Mouse (Mus musculus): ENCODE results near the gene Timeless. TPM values are rescaled to one million over a fixed set of nuclear protein-coding genes. Genes with fewer than 3 reads are reported as not detected.

Gene Timeless
- polyA plus RNA-seq, 1 experiment, result 45.1 TPM

DNA sequence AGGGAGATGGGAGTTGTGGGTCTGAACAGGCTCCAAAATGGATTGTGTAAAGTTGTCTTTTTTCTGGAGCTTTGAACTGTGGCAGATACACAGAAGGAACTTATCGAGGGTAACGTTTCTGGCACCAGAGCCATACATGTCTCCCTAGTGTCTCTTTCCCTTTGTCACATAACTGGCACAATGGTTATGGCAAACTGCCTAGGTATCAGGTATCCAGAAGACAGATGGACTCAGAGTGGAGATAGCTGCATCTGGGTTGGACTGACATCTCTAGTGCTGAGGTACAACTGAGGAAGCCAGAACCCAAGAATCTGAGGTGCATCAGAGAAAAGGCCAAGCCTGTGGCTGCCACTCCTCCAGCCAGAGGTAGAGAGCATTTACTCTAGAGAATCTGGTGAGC is 21.7 kb upstream of the Timeless start:
- no peak for TF ChIP-seq GATA1 (IDR thresholded peaks at IDR 0.05; ENCODE audit: low read length)

- no peak for TF ChIP-seq GATA1 (IDR thresholded peaks at IDR 0.05; ENCODE audit: low read length)
Measured at GRCm38 (mm10) chr10:128210954-128211353, 20.9 kb upstream of the Timeless start.

GRCm38 (mm10) chr10:128211390-128212108 is 20.3 kb upstream of the Timeless start, which contains the start of gene Spryd4:
Gene Spryd4, minus strand, starts transcription at chr10:128211807.
- no peak for TF ChIP-seq GATA1 (IDR thresholded peaks at IDR 0.05; ENCODE audit: low read length)

DNA sequence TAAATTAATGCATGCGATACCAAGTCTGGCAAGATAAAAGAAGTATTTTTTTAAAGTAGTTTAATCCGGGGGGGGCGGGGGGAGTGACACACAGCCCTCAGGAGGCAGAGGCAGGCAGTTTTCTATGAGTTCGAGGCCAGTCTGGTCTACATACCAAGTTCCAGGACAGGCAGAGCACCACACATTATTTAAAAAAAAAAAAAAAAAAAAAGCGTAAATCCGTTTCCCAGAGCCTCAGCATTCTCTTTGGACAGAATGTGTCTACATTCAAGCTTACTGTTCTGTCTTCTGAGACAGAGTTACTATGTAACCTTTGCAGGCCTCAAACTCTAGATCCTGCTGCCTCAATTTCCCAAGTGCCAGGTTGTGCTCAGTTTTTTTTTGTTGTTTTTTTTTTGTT is 19.7 kb upstream of the Timeless start:
- no peak for TF ChIP-seq GATA1 (IDR thresholded peaks at IDR 0.05; ENCODE audit: low read length)

DNA sequence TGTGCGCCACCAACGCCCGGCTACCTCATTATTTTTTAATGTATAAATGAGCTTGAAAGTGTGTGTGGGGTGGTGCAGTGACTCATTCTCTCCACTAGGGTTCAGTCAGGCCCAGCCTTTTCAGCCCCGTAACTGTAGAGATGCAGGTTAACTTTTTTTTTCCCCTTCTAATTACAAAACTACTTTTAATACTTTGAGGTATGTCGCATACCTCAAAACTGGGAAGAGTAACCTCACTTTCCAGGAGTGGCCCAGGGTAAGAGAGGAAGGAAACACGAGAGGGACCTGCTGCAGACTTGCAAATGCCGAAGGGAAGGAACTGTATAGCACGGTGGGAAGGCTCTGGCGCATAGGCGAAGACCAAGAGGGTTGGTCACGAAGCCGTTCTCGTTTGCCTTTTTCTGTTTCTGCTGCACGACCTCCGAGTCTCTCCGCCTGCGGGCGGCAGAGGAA is 19.0 kb upstream of the Timeless start:
- TF ChIP-seq GATA1 (IDR thresholded peaks at IDR 0.05; ENCODE audit: low read length), result no peak

GRCm38 (mm10) chr10:128214981-128215380 is 16.9 kb upstream of the Timeless start:
- no peak for TF ChIP-seq GATA1 (IDR thresholded peaks at IDR 0.05; ENCODE audit: low read length)

DNA sequence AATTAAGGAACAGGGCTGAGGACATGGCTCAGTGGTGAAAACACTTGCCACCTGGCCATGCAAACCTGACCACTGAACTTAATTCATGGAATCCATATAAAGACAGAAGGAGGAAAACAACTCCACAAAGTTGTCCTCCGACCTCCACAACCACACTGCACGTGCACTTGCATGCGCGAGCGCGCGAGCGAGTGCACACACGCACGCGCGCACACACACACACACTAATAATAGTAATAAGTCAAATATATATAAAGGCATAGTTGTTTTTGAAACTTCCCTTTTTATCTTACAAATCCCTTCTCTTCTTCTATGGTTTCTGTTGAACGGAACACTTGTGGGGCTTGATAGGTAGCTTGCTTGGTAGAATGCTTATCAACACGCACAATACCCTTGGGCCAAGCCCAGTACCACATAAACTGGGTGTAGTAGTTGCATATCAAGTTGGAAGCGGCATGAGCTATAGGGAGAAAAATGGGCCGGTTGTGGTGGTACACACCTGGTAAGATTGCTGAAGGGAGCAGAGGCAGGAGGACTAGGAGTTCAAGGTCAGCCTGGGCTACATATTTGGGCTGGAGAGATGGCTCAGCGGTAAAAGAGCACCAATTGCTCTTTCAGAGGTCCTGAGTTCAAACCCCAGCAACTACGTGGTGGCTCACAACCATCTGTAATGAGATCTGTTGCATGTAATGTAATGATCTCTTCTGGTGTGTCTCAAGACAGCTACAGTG is 13.3 kb upstream of the Timeless start:
- TF ChIP-seq GATA1 (IDR thresholded peaks at IDR 0.05; ENCODE audit: low read length), result peak; percentile 12

GRCm38 (mm10) chr10:128221533-128222286 is 10.2 kb upstream of the Timeless start:
- no peak for TF ChIP-seq GATA1 (IDR thresholded peaks at IDR 0.05; ENCODE audit: low read length)

GRCm38 (mm10) chr10:128225064-128225463 is 6.8 kb upstream of the Timeless start:
- no peak for TF ChIP-seq GATA1 (IDR thresholded peaks at IDR 0.05; ENCODE audit: low read length)

DNA sequence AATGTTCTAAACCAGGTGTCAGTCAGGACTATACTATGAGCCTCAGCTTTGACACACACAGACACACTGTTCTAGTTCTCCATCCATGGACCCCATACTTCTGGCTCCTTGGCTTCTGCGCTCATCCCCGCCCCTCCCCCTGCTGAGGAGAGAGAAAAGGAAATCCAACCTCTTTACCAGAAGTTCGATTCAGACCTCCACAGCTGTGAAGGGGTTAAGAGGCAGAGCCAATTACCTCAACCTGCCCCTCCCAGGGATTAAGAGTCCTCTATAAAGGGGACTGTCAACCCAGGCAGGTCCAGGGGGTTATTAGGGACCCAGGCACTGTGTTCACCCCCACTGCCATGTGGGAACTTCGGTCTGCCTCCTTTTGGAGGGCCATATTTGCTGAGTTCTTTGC is 6.3 kb upstream of the Timeless start, which contains the start of gene Mip:
Gene Mip (plus strand): TSS at position 301 of the 400 bp plus-strand sequence.
- TF ChIP-seq GATA1 (IDR thresholded peaks at IDR 0.05; ENCODE audit: low read length), result no peak

DNA sequence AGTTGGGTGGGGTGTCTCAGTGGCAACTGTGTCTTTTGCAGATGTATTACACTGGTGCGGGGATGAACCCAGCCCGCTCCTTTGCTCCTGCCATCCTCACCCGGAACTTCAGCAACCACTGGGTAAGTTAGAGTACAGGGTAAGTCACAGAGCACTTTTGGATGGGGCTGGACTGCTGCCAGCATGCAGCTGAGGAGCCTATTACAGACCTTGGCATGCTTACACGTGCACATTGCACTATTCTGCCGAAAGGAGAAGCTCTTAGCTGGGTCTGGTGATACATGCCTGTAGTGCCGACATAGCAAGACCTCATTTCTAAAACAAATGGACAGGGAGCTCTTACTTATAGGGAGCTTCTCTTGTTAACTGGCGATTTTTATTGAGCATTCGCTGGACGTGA is 4.3 kb upstream of the Timeless start:
- no peak for TF ChIP-seq GATA1 (IDR thresholded peaks at IDR 0.05; ENCODE audit: low read length)

- no peak for TF ChIP-seq GATA1 (IDR thresholded peaks at IDR 0.05; ENCODE audit: low read length)
Measured at GRCm38 (mm10) chr10:128228009-128228408, 3.9 kb upstream of the Timeless start.

DNA sequence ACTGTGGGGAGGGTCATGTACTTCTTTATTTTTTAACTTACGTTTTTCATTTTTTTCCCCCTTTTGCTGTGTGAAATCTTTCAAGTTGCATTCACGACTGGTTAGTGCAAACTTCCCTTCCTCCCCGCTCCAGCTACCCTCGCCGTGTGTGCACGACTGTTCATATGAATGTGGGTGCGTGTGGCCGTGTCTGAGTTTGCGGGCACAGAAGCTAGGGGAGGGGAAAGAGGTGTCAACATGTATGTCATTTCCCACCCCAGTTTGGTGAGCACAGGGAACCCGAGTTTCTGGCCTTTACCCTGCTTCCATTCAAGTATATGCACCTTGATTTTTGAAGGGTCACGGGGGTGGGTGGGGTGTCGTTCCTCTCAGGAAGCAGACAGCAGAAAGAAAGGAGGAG is 1.3 kb upstream of the Timeless start:
- no peak for TF ChIP-seq GATA1 (IDR thresholded peaks at IDR 0.05; ENCODE audit: low read length)

GRCm38 (mm10) chr10:128231146-128231545 is 719 bp upstream of the Timeless start:
- TF ChIP-seq GATA1 (IDR thresholded peaks at IDR 0.05; ENCODE audit: low read length), result no peak

DNA sequence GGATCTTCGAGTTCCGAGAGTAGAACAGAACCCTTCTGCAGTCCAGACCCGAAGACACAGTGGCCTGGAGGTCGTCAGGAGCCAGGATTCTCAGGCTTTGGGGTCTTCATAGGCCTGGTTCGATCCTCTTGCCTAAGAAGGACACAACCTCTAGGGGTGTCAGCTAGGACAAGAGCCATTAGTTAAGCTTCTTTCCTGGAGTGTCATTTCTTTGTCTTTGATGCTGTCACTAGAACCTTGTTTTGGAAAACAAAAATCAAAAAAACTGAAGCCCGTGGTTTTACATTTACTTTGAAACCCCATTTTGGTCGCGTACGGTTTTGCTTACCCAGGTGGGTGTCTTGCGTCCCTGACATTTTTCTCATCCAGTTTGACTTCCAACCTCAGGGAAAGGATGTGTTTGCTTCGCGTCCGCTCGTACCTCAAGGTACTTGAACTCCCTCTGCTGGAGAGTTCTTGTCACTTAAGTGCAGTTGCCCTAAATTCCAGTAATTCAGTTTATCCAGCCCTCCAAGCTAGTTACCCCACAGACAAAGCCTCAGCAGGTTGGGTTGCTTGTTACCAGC is 638 bp downstream of the Timeless start:
- no peak for TF ChIP-seq GATA1 (IDR thresholded peaks at IDR 0.05; ENCODE audit: low read length)

DNA sequence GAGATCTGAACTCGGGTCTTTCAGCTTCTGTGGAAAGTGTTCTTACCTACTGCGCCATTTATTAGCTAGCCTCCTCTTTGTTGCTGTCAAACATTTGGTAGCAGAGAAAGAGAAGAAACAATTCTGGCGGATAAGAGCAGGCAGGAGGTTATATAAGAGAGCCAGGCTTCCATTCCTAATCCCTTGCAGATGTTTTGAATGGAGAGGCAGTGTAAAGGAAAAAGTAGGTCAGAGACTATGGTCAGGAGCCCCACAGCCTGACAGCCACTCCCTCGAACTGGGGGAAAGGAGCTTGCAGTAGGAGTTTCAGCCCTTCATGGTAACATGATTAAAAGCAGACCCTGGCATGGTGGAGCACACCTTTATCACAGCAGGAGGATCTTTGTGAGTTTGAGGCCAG is 4.5 kb downstream of the Timeless start:
- no peak for TF ChIP-seq GATA1 (IDR thresholded peaks at IDR 0.05; ENCODE audit: low read length)
